Mouse (Mus musculus) heart, adult 2 months (tissue): Measurements from ENCODE around the gene Ddx21.

Experiments used
- CTCF ChIP-seq: fragments of 200-600 bp; IDR thresholded peaks from 2 replicates; pipeline ENCODE4 v1.8.1; 2022; ENCODE audit warnings: antibody characterized with exemption, mild to moderate bottlenecking, moderate library complexity
- EP300 ChIP-seq: fragments of 200-500 bp; IDR thresholded peaks from 2 replicates; pipeline ENCODE4 v1.6.1; 2011; ENCODE audit warnings: low read depth, low read length, control low read depth; ENCODE audit not compliant: insufficient read depth
- POLR2A ChIP-seq: fragments of 200-500 bp; IDR thresholded peaks from 2 replicates; pipeline ENCODE4 v1.6.1; 2011; ENCODE audit warnings: mild to moderate bottlenecking, low read depth, low read length, control low read depth; ENCODE audit not compliant: insufficient read depth

GRCm38 (mm10) chr10:62541499-62541898 is 60.6 kb downstream of the Ddx21 start:
- no peak for TF ChIP-seq CTCF
- no peak for TF ChIP-seq EP300
- no peak for TF ChIP-seq POLR2A
